Comparison of ENCODE assay signal across 10 mouse cellular contexts in the genomic region with DNA sequence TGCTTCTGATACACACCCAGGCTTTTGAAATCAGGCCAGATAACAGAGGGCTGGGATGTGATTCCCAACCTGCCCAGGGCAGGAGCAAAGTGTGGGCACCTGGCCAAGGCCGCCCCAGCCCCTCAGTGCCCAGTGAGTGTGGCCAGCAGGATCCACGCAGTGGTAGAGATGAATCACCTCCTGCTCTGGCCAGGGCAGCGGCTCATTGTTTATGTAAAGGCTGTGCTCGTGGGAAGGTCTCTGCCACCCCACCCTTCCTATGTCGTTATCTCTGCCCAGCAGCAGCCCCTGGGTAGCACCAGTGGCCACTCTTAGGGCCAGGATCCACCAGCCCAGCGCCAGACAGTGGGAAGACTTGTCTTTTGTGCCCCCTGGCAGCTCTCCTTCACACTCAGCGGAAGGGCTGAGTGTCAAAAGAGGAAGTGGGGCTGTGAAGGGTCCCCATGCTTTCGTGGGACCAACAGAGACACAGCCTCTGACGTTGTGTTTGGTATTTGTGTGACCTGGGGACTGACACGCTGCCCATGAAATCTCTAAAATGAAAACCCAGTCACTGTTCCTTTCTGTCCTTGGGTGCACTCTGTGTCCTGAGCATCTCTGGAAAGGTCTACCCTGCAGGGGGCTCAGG. TPM values are rescaled to one million over a fixed set of nuclear protein-coding genes. Genes with fewer than 3 reads are reported as not detected.
DNase-seq lines count a peak whose midpoint lies in the region; ATAC-seq lines count a peak whose summit lies in the region.
"Had no signal": no experiment of that assay in that cellular context is flagged by ENCODE, and none has a peak within 500 bp of the region (broad histone marks: within the 10 kb centered on the region; RNA-seq: fewer than 3 reads in every experiment).

No protein-coding gene starts in this region.

- peaks cover 2% of the 10 kb centered on the region; the same call in 1 of the 2 replicates for H3K4me1 ChIP-seq in limb, embryonic 15.5 days
- peaks cover 2% of the 10 kb centered on the region; the same call in 1 of the 2 replicates for H3K4me1 ChIP-seq in limb, embryonic 10.5 days
- peaks cover 11% of the 10 kb centered on the region for H3K4me1 ChIP-seq in embryonic facial prominence, embryonic 10.5 days
- H3K4me1 ChIP-seq: hindbrain, embryonic 13.5 days had no signal

- no peaks in the 10 kb centered on the region for H3K9me3 ChIP-seq in limb, embryonic 15.5 days
- no peaks in the 10 kb centered on the region for H3K9me3 ChIP-seq in limb, embryonic 10.5 days (replicated peaks)
- no peaks in the 10 kb centered on the region for H3K9me3 ChIP-seq in embryonic facial prominence, embryonic 10.5 days
- H3K9me3 ChIP-seq: hindbrain, embryonic 13.5 days had no signal

- H3K36me3 ChIP-seq in limb, embryonic 15.5 days = peaks cover 69% of the 10 kb centered on the region
- H3K36me3 ChIP-seq in limb, embryonic 10.5 days = peaks cover 73% of the 10 kb centered on the region
- H3K36me3 ChIP-seq in embryonic facial prominence, embryonic 10.5 days (replicated peaks) = peaks cover 73% of the 10 kb centered on the region

- peak; percentile 46; the same call in 1 of the 2 replicates for ATAC-seq in limb, embryonic 15.5 days (ENCODE audit: insufficient number of reproducible peaks, low FRiP score, low TSS enrichment, low read depth)
- peak; percentile 46 to 54 for ATAC-seq in hematopoietic stem cell, adult 5-6 weeks (replicated peaks in 1 of 2; ENCODE audit: insufficient read depth in 1 of 2, low FRiP score in 2 of 2, low TSS enrichment in 1 of 2, low read depth in 1 of 2, poor library complexity in 2 of 2, severe bottlenecking in 2 of 2)

- no peak overlapping the region for H3K4me2 ChIP-seq in limb, embryonic 15.5 days
- H3K4me2 ChIP-seq: hindbrain, embryonic 13.5 days had no signal

- H3K27ac ChIP-seq in limb, embryonic 15.5 days = no peak overlapping the region
- H3K27ac ChIP-seq in limb, embryonic 10.5 days = no peak overlapping the region
- no peak overlapping the region for H3K27ac ChIP-seq in embryonic facial prominence, embryonic 10.5 days (replicated peaks)
- H3K27ac ChIP-seq: hindbrain, embryonic 13.5 days had no signal

- H3K4me3 ChIP-seq in limb, embryonic 15.5 days = no peak overlapping the region
- H3K4me3 ChIP-seq in limb, embryonic 10.5 days = no peak overlapping the region
- no peak overlapping the region for H3K4me3 ChIP-seq in embryonic facial prominence, embryonic 10.5 days
- H3K4me3 ChIP-seq: hindbrain, embryonic 13.5 days had no signal

- H3K27me3 ChIP-seq in limb, embryonic 15.5 days = no peaks in the 10 kb centered on the region
- H3K27me3 ChIP-seq in limb, embryonic 10.5 days (ENCODE audit: low read depth, poor library complexity, severe bottlenecking) = no peaks in the 10 kb centered on the region
- H3K27me3 ChIP-seq in embryonic facial prominence, embryonic 10.5 days (replicated peaks; ENCODE audit: low read depth, poor library complexity, severe bottlenecking) = no peaks in the 10 kb centered on the region
- H3K27me3 ChIP-seq: hindbrain, embryonic 13.5 days had no signal

- 85% methylated on average over 10 of the region's 10 CpGs for WGBS in limb, embryonic 15.5 days
- 87% methylated on average over 10 of the region's 10 CpGs for WGBS in limb, embryonic 10.5 days
- 91% methylated on average over 10 of the region's 10 CpGs for WGBS in embryonic facial prominence, embryonic 10.5 days

- DNase-seq in limb, embryonic 10.5 days (ENCODE audit: low spot score) = no peak
- peak; percentile 25 for DNase-seq in c-Kit-positive CD71-negative TER-119-negative erythroid progenitor cells, embryonic 14.5 days (ENCODE audit: low read depth)
- DNase-seq in ovary, postnatal 14 days (ENCODE audit: low spot score) = peak; percentile 49
- no peak for DNase-seq in right cerebral cortex, adult 18-20 months
- no peak for DNase-seq in embryonic facial prominence, embryonic 10.5 days (ENCODE audit: low spot score)
- DNase-seq in frontal cortex, postnatal 25 days (ENCODE audit: low spot score in 2 of 2) = no peak
- DNase-seq: cerebellum, adult 18-20 months had no signal

- no peak overlapping the region for H3K9ac ChIP-seq in limb, embryonic 15.5 days
- H3K9ac ChIP-seq: hindbrain, embryonic 13.5 days had no signal

RNA-seq across cellular contexts. Expression of a gene that starts 9.4 kb away (rescaled TPM):
- polyA plus RNA-seq in limb, embryonic 15.5 days (2015; fragmentation: Nextera tagmentation; extraction: Ambion mirVana) = 14.7 and 15.7 TPM in 2 replicates
- polyA plus RNA-seq in limb, embryonic 10.5 days (2016; fragmentation: Nextera tagmentation; extraction: Ambion mirVana) = 0.90 and 1.6 TPM in 2 replicates
- total RNA-seq in hematopoietic stem cell, adult 5-6 weeks (2017) = 0.56 and 5.8 TPM in 2 replicates
- 1.1 and 1.5 TPM in 2 replicates for polyA plus RNA-seq in embryonic facial prominence, embryonic 10.5 days (2016; fragmentation: Nextera tagmentation; extraction: Ambion mirVana)

RNA-seq across cellular contexts. Expression of a gene that starts 31.8 kb away (rescaled TPM):
- polyA plus RNA-seq in limb, embryonic 15.5 days (2015; fragmentation: Nextera tagmentation; extraction: Ambion mirVana) = 17.0 and 17.6 TPM in 2 replicates
- polyA plus RNA-seq in limb, embryonic 10.5 days (2016; fragmentation: Nextera tagmentation; extraction: Ambion mirVana) = 30.4 and 34.6 TPM in 2 replicates
- total RNA-seq in hematopoietic stem cell, adult 5-6 weeks (2017) = 13.6 and 14.8 TPM in 2 replicates
- polyA plus RNA-seq in embryonic facial prominence, embryonic 10.5 days (2016; fragmentation: Nextera tagmentation; extraction: Ambion mirVana) = 27.9 and 30.7 TPM in 2 replicates

RNA-seq across cellular contexts. Expression of a gene that starts 32.0 kb away (rescaled TPM):
- 31.3 and 36.1 TPM in 2 replicates for polyA plus RNA-seq in limb, embryonic 15.5 days (2015; fragmentation: Nextera tagmentation; extraction: Ambion mirVana)
- polyA plus RNA-seq in limb, embryonic 10.5 days (2016; fragmentation: Nextera tagmentation; extraction: Ambion mirVana) = 47.9 and 52.2 TPM in 2 replicates
- total RNA-seq in hematopoietic stem cell, adult 5-6 weeks (2017) = 116 and 170 TPM in 2 replicates
- 48.4 and 50.8 TPM in 2 replicates for polyA plus RNA-seq in embryonic facial prominence, embryonic 10.5 days (2016; fragmentation: Nextera tagmentation; extraction: Ambion mirVana)

RNA-seq across cellular contexts. Expression of a gene that starts 47.4 kb away (rescaled TPM):
- 174 and 194 TPM in 2 replicates for polyA plus RNA-seq in limb, embryonic 15.5 days (2015; fragmentation: Nextera tagmentation; extraction: Ambion mirVana)
- polyA plus RNA-seq in limb, embryonic 10.5 days (2016; fragmentation: Nextera tagmentation; extraction: Ambion mirVana) = 243 and 283 TPM in 2 replicates
- 32.4 and 36.0 TPM in 2 replicates for total RNA-seq in hematopoietic stem cell, adult 5-6 weeks (2017)
- polyA plus RNA-seq in embryonic facial prominence, embryonic 10.5 days (2016; fragmentation: Nextera tagmentation; extraction: Ambion mirVana) = 212 and 216 TPM in 2 replicates

RNA-seq across cellular contexts. Expression of a gene that starts 53.3 kb away (rescaled TPM):
- polyA plus RNA-seq in limb, embryonic 15.5 days (2015; fragmentation: Nextera tagmentation; extraction: Ambion mirVana) = 1.0 and 1.7 TPM in 2 replicates
- 1.0 and 1.1 TPM in 2 replicates for polyA plus RNA-seq in limb, embryonic 10.5 days (2016; fragmentation: Nextera tagmentation; extraction: Ambion mirVana)
- 3.8 and 6.6 TPM in 2 replicates for total RNA-seq in hematopoietic stem cell, adult 5-6 weeks (2017)
- 1.1 and 1.6 TPM in 2 replicates for polyA plus RNA-seq in embryonic facial prominence, embryonic 10.5 days (2016; fragmentation: Nextera tagmentation; extraction: Ambion mirVana)

Comparison
In these comparisons a context has a peak if more than half of its experiments do, and no peak if none do; other contexts are left out.
1. DNase-seq: peak in c-Kit-positive CD71-negative TER-119-negative erythroid progenitor cells, embryonic 14.5 days (single experiment) and ovary, postnatal 14 days (single experiment); none in limb, embryonic 10.5 days (single experiment), right cerebral cortex, adult 18-20 months (single experiment), embryonic facial prominence, embryonic 10.5 days (single experiment) and frontal cortex, postnatal 25 days (0 of 2).